Mouse (Mus musculus) E14TG2a.4 (cell line): Measurements from ENCODE around the gene Ap4m1.

Experiments
- CTCF ChIP-seq: conservative IDR thresholded peaks from 2 replicates; pipeline ENCODE4 v1.5.1; 2014; ENCODE audit warnings: low read length
- NANOG ChIP-seq: IDR thresholded peaks from 2 replicates; pipeline ENCODE4 v1.6.1; 2014; ENCODE audit warnings: borderline replicate concordance, low read length, mixed read lengths
- POU5F1 ChIP-seq: IDR thresholded peaks from 2 replicates; pipeline ENCODE4 v1.6.1; 2014; ENCODE audit warnings: low read length, borderline replicate concordance

DNA sequence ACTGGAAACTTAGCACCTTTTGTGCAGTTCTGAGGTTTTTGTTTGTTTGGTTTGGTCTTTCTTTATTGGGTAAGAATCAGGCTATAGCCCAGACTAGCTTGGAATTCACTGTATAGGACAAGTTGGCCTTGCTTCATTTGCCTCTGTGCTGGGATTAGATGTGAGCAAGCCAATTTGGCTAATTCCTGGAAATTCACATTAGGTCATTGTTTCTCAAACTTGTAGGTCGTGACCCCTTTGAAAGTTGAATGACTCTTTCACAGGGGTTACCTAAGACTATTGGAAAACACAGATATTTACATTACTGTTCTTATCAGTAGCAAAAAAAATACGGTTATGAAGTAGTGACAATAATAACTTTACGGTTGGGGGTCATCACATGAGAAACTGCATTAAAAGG is 17.4 kb upstream of the Ap4m1 start:
- TF ChIP-seq CTCF (no peak), NANOG (no peak), POU5F1 (no peak)
